Mouse (Mus musculus): ENCODE measurements around the gene Nek1. TPM values are rescaled to one million over a fixed set of nuclear protein-coding genes. Genes with fewer than 3 reads are reported as not detected.

Gene Nek1
- polyA plus RNA-seq, 1 experiment from 2014 or later = 9.2 TPM

DNA sequence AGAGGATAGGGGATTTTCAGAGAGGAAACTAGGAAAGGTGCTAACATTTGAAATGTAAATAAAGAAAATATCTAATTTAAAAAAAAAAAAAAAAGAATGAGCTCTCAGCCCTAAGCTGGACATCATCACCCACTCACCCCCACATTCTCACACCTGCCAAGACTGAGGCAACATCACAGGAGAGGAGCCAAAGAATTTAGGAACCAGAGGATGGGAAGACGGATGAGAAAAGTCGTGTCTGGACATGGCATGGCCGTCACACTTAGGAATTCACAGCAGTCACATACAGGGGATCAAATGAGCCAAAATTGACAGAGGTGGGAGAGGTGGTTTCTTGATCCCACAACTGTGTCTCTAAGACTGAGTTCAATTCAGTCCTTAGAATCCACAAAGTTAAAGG, 165.5 kb downstream of the Nek1 start:
- Histone ChIP-seq H3K4me2 (no peak overlapping the region), H3K27ac (no peak overlapping the region), H3K4me3 (replicated peaks) (no peak overlapping the region), H3K9me3 (replicated peaks) (no peaks in the 10 kb centered on the region), H3K9ac (no peak overlapping the region), H3K4me1 (replicated peaks) (no peaks in the 10 kb centered on the region), H3K36me3 (no peaks in the 10 kb centered on the region), H3K27me3 (no peaks in the 10 kb centered on the region)
- no peak for DNase-seq
- no peak for ATAC-seq (ENCODE audit: low read depth)
- 58% methylated on average over 3 of the region's 3 CpGs for WGBS (ENCODE audit: insufficient replicate concordance)

DNA sequence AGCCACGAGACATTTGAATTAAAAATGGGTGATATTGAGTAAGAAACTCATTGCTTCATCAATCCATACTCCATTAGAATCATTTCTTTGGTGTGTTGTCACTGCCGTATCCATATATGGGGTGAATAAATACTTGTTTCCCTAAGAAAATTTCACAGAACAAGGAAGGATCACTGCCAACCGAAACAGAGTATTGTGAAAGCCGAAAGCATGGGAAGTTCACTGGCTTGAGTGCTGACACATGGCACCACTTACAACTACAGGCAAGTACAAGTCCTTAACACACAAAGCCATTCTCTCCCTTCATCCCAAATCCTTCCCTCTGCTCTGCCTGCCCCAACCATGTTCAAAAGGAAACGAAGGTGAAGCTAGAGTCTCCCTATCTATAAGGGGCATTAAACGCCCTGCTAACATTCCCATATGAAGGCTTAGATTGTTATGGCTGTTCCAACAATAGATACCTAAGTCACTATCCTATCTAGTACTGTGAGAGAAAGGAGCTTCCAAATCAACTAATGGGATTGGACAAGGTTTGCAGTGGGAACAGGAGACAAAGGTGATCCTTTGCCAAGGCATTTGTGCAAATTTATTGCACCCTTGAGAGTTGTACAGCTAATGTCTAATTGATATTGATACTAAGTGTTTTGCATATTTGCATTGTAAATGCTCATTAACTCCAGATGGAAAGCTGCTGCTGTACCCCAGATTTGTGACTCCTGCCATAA, 168.6 kb downstream of the Nek1 start:
- H3K36me3 ChIP-seq = no peaks in the 10 kb centered on the region

DNA sequence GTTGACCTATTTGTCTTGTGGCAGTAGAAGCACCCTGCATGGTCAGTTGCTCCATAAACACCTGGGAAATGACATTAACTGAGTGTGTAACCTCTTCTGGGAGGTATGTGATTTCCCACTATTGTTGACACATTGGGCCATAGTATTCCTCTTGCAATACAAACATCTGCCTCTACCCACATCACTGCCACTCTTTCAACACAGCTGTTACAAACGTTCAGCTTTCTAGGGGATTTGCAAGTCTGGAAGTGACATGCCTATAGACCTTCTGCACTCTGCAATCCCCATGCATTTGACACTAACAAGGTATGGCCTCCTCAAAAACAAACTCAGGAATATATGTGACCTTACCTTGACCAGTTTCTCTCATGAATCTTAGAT, 169.2 kb downstream of the Nek1 start:
- no peak for DNase-seq
- Histone ChIP-seq H3K27ac (no peak overlapping the region), H3K4me1 (replicated peaks) (no peaks in the 10 kb centered on the region), H3K9me3 (replicated peaks) (no peaks in the 10 kb centered on the region), H3K4me3 (replicated peaks) (no peak overlapping the region), H3K27me3 (no peaks in the 10 kb centered on the region), H3K4me2 (no peak overlapping the region), H3K36me3 (no peaks in the 10 kb centered on the region), H3K9ac (no peak overlapping the region)
- no peak for ATAC-seq (ENCODE audit: low read depth)
- 50% methylated on average over 1 of the region's 1 CpGs for WGBS (ENCODE audit: insufficient replicate concordance)

More for the DNA sequence above, 168.6 kb downstream of the Nek1 start:
- Histone ChIP-seq H3K9me3 (replicated peaks) (no peaks in the 10 kb centered on the region), H3K27me3 (no peaks in the 10 kb centered on the region), H3K4me3 (replicated peaks) (no peak overlapping the region), H3K27ac (no peak overlapping the region), H3K9ac (no peak overlapping the region), H3K4me2 (no peak overlapping the region), H3K4me1 (replicated peaks) (no peaks in the 10 kb centered on the region)
- no peak for DNase-seq
- 60% methylated on average over 6 of the region's 6 CpGs for WGBS (ENCODE audit: insufficient replicate concordance)
- no peak for ATAC-seq (ENCODE audit: low read depth)

DNA sequence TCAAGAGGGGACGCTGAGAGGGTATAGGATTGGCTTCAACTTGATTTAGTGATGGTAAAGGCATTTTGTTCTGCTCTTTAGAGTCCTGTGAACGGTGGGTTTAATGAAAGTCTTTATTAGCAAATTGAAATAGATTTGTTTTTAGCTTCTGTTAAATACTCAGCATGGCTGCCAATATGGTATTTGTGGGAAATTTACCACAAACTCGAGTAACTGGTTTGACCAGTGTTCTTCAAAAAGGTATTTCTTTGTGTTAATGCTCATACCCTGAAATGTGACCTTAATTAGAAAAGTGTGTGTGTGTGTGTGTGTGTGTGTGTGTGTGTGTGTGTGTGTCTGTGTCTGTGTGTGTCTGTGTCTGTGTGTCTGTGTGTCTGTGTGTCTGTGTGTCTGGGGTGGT, 178.6 kb downstream of the Nek1 start:
- Histone ChIP-seq H3K4me2 (no peak overlapping the region), H3K27ac (no peak overlapping the region), H3K9me3 (replicated peaks) (no peaks in the 10 kb centered on the region), H3K27me3 (no peaks in the 10 kb centered on the region), H3K36me3 (no peaks in the 10 kb centered on the region), H3K9ac (no peak overlapping the region), H3K4me3 (replicated peaks) (no peak overlapping the region), H3K4me1 (replicated peaks) (no peaks in the 10 kb centered on the region)
- DNase-seq (no peak), ATAC-seq (ENCODE audit: low read depth) (no peak)
- 59% methylated on average over 3 of the region's 3 CpGs for WGBS (ENCODE audit: insufficient replicate concordance)

DNA sequence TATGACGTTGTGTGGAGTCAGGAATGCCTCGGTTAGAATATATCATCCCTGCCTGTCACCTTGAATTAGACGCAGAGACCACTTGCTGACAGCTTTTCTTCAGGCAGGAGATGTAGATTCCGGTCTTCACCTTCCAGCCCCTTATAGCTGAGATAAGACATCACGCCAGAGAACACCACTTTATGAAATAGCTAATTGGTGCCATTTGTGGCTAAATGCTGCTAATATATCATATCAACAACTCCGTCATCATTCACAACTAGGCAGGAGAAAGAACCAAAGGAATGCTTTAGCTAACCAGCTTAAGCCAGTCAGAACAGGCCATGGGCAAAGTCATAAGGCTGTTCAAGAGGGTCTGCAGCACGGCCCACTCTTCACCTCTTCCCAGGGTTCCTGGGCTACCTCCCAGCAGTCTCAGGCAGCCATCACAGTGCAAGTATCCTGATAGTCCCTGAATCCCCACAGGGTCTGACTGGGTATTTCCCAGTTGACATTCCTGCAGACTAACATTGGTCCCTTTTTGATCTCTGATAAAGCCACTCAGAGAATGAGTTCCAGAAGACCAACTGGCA, 181.0 kb downstream of the Nek1 start:
- Histone ChIP-seq H3K4me1 (replicated peaks) (no peaks in the 10 kb centered on the region), H3K27me3 (no peaks in the 10 kb centered on the region), H3K9me3 (replicated peaks) (no peaks in the 10 kb centered on the region), H3K27ac (no peak overlapping the region), H3K9ac (no peak overlapping the region), H3K4me3 (replicated peaks) (no peak overlapping the region), H3K36me3 (no peaks in the 10 kb centered on the region), H3K4me2 (no peak overlapping the region)
- ATAC-seq (ENCODE audit: low read depth) (no peak), DNase-seq (no peak)
- WGBS (ENCODE audit: insufficient replicate concordance) = 75% methylated on average over 7 of the region's 7 CpGs

DNA sequence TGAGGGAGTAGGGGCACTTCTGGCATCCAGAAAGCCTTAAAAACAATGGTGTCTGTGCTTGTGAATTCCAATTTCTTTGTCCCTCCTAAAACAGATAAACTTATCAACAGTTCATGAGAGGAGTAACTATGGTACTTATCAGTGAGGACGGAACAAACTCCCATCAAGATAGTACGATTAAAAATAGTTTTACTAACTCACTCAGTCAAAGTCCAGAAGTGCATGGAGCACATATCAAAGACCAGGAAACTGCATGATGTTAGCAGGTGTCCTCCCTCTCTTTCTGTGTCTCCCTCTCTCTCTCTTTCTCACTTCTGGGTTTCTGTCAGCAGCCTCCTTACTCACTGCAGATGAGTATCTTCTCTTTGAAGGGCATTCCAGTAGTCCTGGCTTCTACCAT, 182.9 kb downstream of the Nek1 start:
- no peak for DNase-seq
- Histone ChIP-seq H3K4me2 (no peak overlapping the region), H3K4me1 (replicated peaks) (no peaks in the 10 kb centered on the region), H3K9me3 (replicated peaks) (no peaks in the 10 kb centered on the region), H3K9ac (no peak overlapping the region), H3K36me3 (no peaks in the 10 kb centered on the region), H3K27me3 (no peaks in the 10 kb centered on the region), H3K4me3 (replicated peaks) (no peak overlapping the region), H3K27ac (no peak overlapping the region)
- WGBS (ENCODE audit: insufficient replicate concordance) = 57% methylated on average over 2 of the region's 2 CpGs
- no peak for ATAC-seq (ENCODE audit: low read depth)

DNA sequence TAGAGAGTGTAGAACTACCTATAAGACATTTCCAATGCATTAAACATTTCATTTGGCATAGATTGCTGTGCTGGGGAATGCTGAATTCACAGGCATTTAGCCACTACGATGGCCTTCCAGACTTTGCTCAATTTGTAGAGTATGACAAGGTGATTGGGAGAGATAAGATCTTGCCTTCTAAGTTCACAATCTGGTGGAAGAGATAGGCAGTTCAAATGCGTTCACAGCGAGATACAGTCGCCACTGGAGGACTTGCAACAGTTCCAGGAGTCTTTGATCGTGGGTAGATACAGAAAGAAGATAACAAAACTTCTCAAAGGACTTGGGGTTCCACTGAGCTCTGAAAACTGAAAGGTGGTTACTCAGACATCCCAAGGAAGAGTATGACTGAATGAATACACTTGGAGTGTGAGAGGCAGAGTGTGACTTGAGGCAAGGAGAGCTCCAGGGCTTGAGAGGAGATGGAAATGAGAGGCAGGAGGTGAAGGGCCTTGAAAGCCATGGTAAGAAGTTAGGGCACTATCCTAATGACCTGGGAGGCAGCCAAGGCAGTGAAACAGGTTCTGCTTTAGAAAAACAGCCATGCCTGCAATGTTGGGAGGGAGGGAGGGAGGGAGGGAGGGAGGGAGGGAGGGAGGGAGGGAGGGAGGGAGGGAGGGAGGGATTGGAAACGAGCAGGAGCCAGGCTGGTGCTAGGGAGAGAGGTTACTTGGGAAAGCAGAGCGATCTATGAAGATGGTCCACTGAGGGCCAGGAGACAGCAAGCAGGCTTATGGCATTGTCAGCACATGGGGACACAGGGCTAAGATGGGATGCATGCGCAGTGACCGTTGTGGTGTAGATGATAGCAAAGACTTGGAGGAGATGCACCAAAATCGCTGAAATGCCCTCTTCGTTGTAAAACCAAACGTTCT, 184.9 kb downstream of the Nek1 start:
- Histone ChIP-seq H3K9ac (no peak overlapping the region), H3K4me3 (replicated peaks) (no peak overlapping the region), H3K36me3 (no peaks in the 10 kb centered on the region), H3K9me3 (replicated peaks) (no peaks in the 10 kb centered on the region), H3K4me1 (replicated peaks) (no peaks in the 10 kb centered on the region), H3K27ac (no peak overlapping the region), H3K27me3 (no peaks in the 10 kb centered on the region), H3K4me2 (no peak overlapping the region)
- ATAC-seq (ENCODE audit: low read depth) = no peak
- WGBS (ENCODE audit: insufficient replicate concordance) = 40% methylated on average over 12 of the region's 12 CpGs
- no peak for DNase-seq

DNA sequence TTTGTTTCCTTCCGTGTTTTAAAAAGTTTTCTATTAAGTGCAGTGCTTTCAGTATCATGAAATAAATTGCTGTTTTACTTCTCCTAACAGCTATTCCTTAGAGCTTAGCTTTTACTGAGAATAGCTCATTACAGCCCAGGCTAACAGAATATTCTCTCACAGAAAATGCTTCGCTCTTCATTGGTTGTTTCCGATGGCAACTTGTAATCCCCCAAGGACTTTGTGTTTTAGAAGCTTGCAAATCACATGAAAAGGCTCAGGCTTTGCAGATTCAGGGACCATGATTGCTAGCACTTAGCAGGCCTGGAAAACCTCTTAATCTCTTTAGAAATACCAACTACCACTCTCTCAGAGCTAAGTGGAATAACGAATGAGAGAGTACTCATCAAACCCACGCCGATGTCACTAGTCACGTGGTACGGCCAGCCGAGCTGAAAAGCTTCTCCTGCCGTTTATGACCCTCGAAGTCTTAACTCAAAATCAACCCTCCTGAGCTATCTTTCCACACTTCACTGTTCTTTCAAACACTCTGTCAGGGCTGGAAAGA, 185.7 kb downstream of the Nek1 start:
- H3K4me3 ChIP-seq (replicated peaks) = no peak overlapping the region
- ATAC-seq (ENCODE audit: low read depth) = no peak
- H3K4me1 ChIP-seq (replicated peaks) = no peaks in the 10 kb centered on the region
- no peaks in the 10 kb centered on the region for H3K36me3 ChIP-seq
- 82% methylated on average over 11 of the region's 11 CpGs for WGBS (ENCODE audit: insufficient replicate concordance)
- no peak overlapping the region for H3K4me2 ChIP-seq
- no peaks in the 10 kb centered on the region for H3K27me3 ChIP-seq
- H3K9me3 ChIP-seq (replicated peaks) = no peaks in the 10 kb centered on the region
- no peak overlapping the region for H3K27ac ChIP-seq
- DNase-seq = no peak
- H3K9ac ChIP-seq = no peak overlapping the region

Other genes starting within 250 kb of the Nek1 start
- 110 and 126 TPM in 2 replicates for gene Hpf1, start 102.8 kb upstream of the Nek1 start, polyA plus RNA-seq (2015; fragmentation: Nextera tagmentation; extraction: Ambion mirVana)
- gene Clcn3, start 9.9 kb upstream of the Nek1 start, polyA plus RNA-seq (2015; fragmentation: Nextera tagmentation; extraction: Ambion mirVana) = 35.8 and 41.3 TPM in 2 replicates
- gene Sh3rf1, start 230.7 kb downstream of the Nek1 start, polyA plus RNA-seq (2015; fragmentation: Nextera tagmentation; extraction: Ambion mirVana) = 1.1 and 1.7 TPM in 2 replicates